Mouse (Mus musculus): ENCODE measurements at regions not wholly inside any gene's neighbourhood (a gene's known extent, or its start where the extent isn't known, plus 50 kb on each side); places are given as distances from the start of the nearest gene placed in this dataset.

GRCm38 (mm10) chr11:31563826-31564741, 107.6 kb downstream of the Bod1 start:
- no peaks in the 10 kb centered on the region for H3K27me3 ChIP-seq (ENCODE audit: control insufficient read depth, insufficient read depth, low read length)
- DNase-seq (ENCODE audit: low spot score) (peak; percentile 38), ATAC-seq (ENCODE audit: low FRiP score, low read depth) (peak; percentile 58)
- no peaks in the 10 kb centered on the region for H3K9me3 ChIP-seq (ENCODE audit: control insufficient read depth, low read length)
- no peak overlapping the region for H3K4me2 ChIP-seq (replicated peaks; ENCODE audit: low read depth, low read length, severe bottlenecking)
- 52% methylated on average over 10 of the region's 10 CpGs for WGBS
- no peak for TF ChIP-seq POLR2A (IDR thresholded peaks at IDR 0.05; ENCODE audit: borderline replicate concordance, extremely low read depth, insufficient read depth, insufficient read length)
- H3K9ac ChIP-seq (ENCODE audit: low read depth, low read length, severe bottlenecking), result no peak overlapping the region
- no peak overlapping the region; the same call in 1 of the 2 replicates for H3K27ac ChIP-seq (replicated peaks; ENCODE audit: low read depth, low read length)
- H3K36me3 ChIP-seq (ENCODE audit: control insufficient read depth, insufficient read depth, low read length), result no peaks in the 10 kb centered on the region
- no peak overlapping the region for H3K4me3 ChIP-seq (replicated peaks; ENCODE audit: low read length)
- peaks cover 4% of the 10 kb centered on the region for H3K4me1 ChIP-seq (ENCODE audit: control insufficient read depth, insufficient read depth, low read length)

- Histone ChIP-seq H3K4me1 (ENCODE audit: control insufficient read depth, insufficient read depth, low read length) (peaks cover 4% of the 10 kb centered on the region), H3K27me3 (ENCODE audit: control insufficient read depth, insufficient read depth, low read length) (no peaks in the 10 kb centered on the region), H3K4me2 (replicated peaks; ENCODE audit: low read depth, low read length, severe bottlenecking) (no peak overlapping the region), H3K36me3 (ENCODE audit: control insufficient read depth, insufficient read depth, low read length) (no peaks in the 10 kb centered on the region), H3K27ac (replicated peaks; ENCODE audit: low read depth, low read length) (no peak overlapping the region), H3K4me3 (replicated peaks; ENCODE audit: low read length) (no peak overlapping the region), H3K9me3 (ENCODE audit: control insufficient read depth, low read length) (no peaks in the 10 kb centered on the region), H3K9ac (ENCODE audit: low read depth, low read length, severe bottlenecking) (no peak overlapping the region)
- no peak for TF ChIP-seq POLR2A (IDR thresholded peaks at IDR 0.05; ENCODE audit: borderline replicate concordance, extremely low read depth, insufficient read depth, insufficient read length)
- whole genome bisulfite sequencing, result 91% methylated on average over 3 of the region's 3 CpGs
- no peak for DNase-seq (ENCODE audit: low spot score)
- no peak for ATAC-seq (ENCODE audit: low FRiP score, low read depth)
Measured at GRCm38 (mm10) chr11:31562954-31563353, 108.7 kb downstream of the Bod1 start.

- Histone ChIP-seq H3K9me3 (ENCODE audit: control insufficient read depth, low read length) (no peaks in the 10 kb centered on the region), H3K36me3 (ENCODE audit: control insufficient read depth, insufficient read depth, low read length) (no peaks in the 10 kb centered on the region), H3K4me1 (ENCODE audit: control insufficient read depth, insufficient read depth, low read length) (peaks cover 4% of the 10 kb centered on the region), H3K27me3 (ENCODE audit: control insufficient read depth, insufficient read depth, low read length) (no peaks in the 10 kb centered on the region), H3K27ac (replicated peaks; ENCODE audit: low read depth, low read length) (no peak overlapping the region), H3K9ac (ENCODE audit: low read depth, low read length, severe bottlenecking) (no peak overlapping the region), H3K4me3 (replicated peaks; ENCODE audit: low read length) (no peak overlapping the region), H3K4me2 (replicated peaks; ENCODE audit: low read depth, low read length, severe bottlenecking) (no peak overlapping the region)
- 76% methylated on average over 10 of the region's 10 CpGs for WGBS
- no peak for DNase-seq (ENCODE audit: low spot score)
- TF ChIP-seq POLR2A (IDR thresholded peaks at IDR 0.05; ENCODE audit: borderline replicate concordance, extremely low read depth, insufficient read depth, insufficient read length), result no peak
- ATAC-seq (ENCODE audit: low FRiP score, low read depth), result no peak
Measured at GRCm38 (mm10) chr11:31560775-31561174, 110.9 kb downstream of the Bod1 start.

GRCm38 (mm10) chr11:31555042-31555441, 116.6 kb downstream of the Bod1 start:
- no peak overlapping the region for H3K4me3 ChIP-seq (replicated peaks; ENCODE audit: low read length)
- H3K27me3 ChIP-seq (ENCODE audit: control insufficient read depth, insufficient read depth, low read length), result no peaks in the 10 kb centered on the region
- no peak for TF ChIP-seq POLR2A (IDR thresholded peaks at IDR 0.05; ENCODE audit: borderline replicate concordance, extremely low read depth, insufficient read depth, insufficient read length)
- H3K36me3 ChIP-seq (ENCODE audit: control insufficient read depth, insufficient read depth, low read length), result no peaks in the 10 kb centered on the region
- H3K9me3 ChIP-seq (ENCODE audit: control insufficient read depth, low read length), result no peaks in the 10 kb centered on the region
- H3K9ac ChIP-seq (ENCODE audit: low read depth, low read length, severe bottlenecking), result no peak overlapping the region
- H3K4me2 ChIP-seq (replicated peaks; ENCODE audit: low read depth, low read length, severe bottlenecking), result no peak overlapping the region
- H3K27ac ChIP-seq (replicated peaks; ENCODE audit: low read depth, low read length), result no peak overlapping the region
- ATAC-seq (ENCODE audit: low FRiP score, low read depth), result no peak
- DNase-seq (ENCODE audit: low spot score), result no peak
- peaks cover 5% of the 10 kb centered on the region; the same call in 1 of the 2 replicates for H3K4me1 ChIP-seq (ENCODE audit: control insufficient read depth, insufficient read depth, low read length)
- WGBS, result 88% methylated on average over 4 of the region's 4 CpGs

- DNase-seq (ENCODE audit: low spot score) (no peak), ATAC-seq (ENCODE audit: low FRiP score, low read depth) (0 out of 2 replicates have a peak, but pooled peaks have one; percentile 9)
- Histone ChIP-seq H3K4me3 (replicated peaks; ENCODE audit: low read length) (no peak overlapping the region), H3K36me3 (ENCODE audit: control insufficient read depth, insufficient read depth, low read length) (no peaks in the 10 kb centered on the region), H3K27ac (replicated peaks; ENCODE audit: low read depth, low read length) (no peak overlapping the region), H3K9me3 (ENCODE audit: control insufficient read depth, low read length) (no peaks in the 10 kb centered on the region), H3K9ac (ENCODE audit: low read depth, low read length, severe bottlenecking) (no peak overlapping the region), H3K27me3 (ENCODE audit: control insufficient read depth, insufficient read depth, low read length) (no peaks in the 10 kb centered on the region), H3K4me2 (replicated peaks; ENCODE audit: low read depth, low read length, severe bottlenecking) (no peak overlapping the region), H3K4me1 (ENCODE audit: control insufficient read depth, insufficient read depth, low read length) (peaks cover 5% of the 10 kb centered on the region; the same call in 1 of the 2 replicates)
- TF ChIP-seq POLR2A (IDR thresholded peaks at IDR 0.05; ENCODE audit: borderline replicate concordance, extremely low read depth, insufficient read depth, insufficient read length), result no peak
- WGBS, result 56% methylated on average over 10 of the region's 10 CpGs
Measured at GRCm38 (mm10) chr11:31551614-31552271, 119.9 kb downstream of the Bod1 start.

Measured in limb, embryonic 14.5 days (tissue).